In the genomic region with DNA sequence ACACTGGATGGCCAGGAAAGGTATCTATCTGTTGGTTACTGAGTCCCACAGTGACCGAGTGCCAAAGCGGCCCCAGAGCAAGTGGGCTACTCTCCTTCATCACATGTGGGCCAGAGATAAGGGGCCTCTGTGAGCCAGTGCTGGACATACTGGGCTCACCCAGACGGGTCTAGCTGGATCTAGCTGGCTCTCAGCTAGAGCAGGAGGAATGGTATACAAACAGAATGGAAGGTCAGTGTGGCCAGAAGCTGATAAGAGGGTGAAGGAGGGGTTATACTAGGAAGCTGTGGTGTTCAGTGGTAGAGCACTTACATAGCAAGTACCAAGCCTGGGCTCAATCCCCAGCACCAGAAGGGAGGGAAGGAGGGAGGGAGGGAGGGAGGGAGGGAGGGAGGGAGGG, we compare ENCODE assay signal across 22 mouse cellular contexts.
DNase-seq lines count a peak whose midpoint lies in the region; ATAC-seq lines count a peak whose summit lies in the region.
"Had no signal": no experiment of that assay in that cellular context is flagged by ENCODE, and none has a peak within 500 bp of the region (broad histone marks: within the 10 kb centered on the region; RNA-seq: fewer than 3 reads in every experiment).

No protein-coding gene starts in this region.

- no peaks in the 10 kb centered on the region for H3K27me3 ChIP-seq in heart, embryonic 11.5 days (ENCODE audit: control insufficient read depth, insufficient read depth, low read length)
- no peaks in the 10 kb centered on the region for H3K27me3 ChIP-seq in heart, embryonic 15.5 days
- H3K27me3 ChIP-seq in stomach, embryonic 15.5 days (replicated peaks) = no peaks in the 10 kb centered on the region
- H3K27me3 ChIP-seq: embryonic facial prominence, embryonic 15.5 days; intestine, embryonic 15.5 days; Patski had no signal

- no peaks in the 10 kb centered on the region for H3K9me3 ChIP-seq in heart, embryonic 11.5 days (replicated peaks; ENCODE audit: control insufficient read depth, low read length)
- no peaks in the 10 kb centered on the region for H3K9me3 ChIP-seq in heart, embryonic 15.5 days (replicated peaks)
- H3K9me3 ChIP-seq in stomach, embryonic 15.5 days = no peaks in the 10 kb centered on the region
- H3K9me3 ChIP-seq: embryonic facial prominence, embryonic 15.5 days; forebrain, embryonic 10.5 days; hindbrain, embryonic 10.5 days; intestine, embryonic 15.5 days had no signal

- no peak for ATAC-seq in heart, embryonic 11.5 days (replicated peaks; ENCODE audit: insufficient number of reproducible peaks, low FRiP score, low TSS enrichment)
- ATAC-seq in heart, embryonic 15.5 days (replicated peaks; ENCODE audit: insufficient number of reproducible peaks, insufficient read depth, low FRiP score, low read depth) = no peak
- ATAC-seq in stomach, embryonic 15.5 days (ENCODE audit: insufficient read depth, low FRiP score, low read depth) = peak; percentile 59
- ATAC-seq: activated CD4-positive, CD25-positive, alpha-beta regulatory T cell, adult 4 months; forebrain, embryonic 14.5 days; intestine, embryonic 15.5 days; Patski had no signal

- WGBS in heart, embryonic 11.5 days (ENCODE audit: insufficient replicate concordance) = 41% methylated on average over 3 of the region's 3 CpGs
- 46% methylated on average over 3 of the region's 3 CpGs for WGBS in heart, embryonic 15.5 days
- 60% methylated on average over 3 of the region's 3 CpGs for WGBS in stomach, embryonic 15.5 days

- H3K4me3 ChIP-seq in heart, embryonic 11.5 days (ENCODE audit: low read depth, low read length) = no peak overlapping the region
- no peak overlapping the region for H3K4me3 ChIP-seq in heart, embryonic 15.5 days
- no peak overlapping the region for H3K4me3 ChIP-seq in stomach, embryonic 15.5 days (replicated peaks)
- H3K4me3 ChIP-seq: embryonic facial prominence, embryonic 15.5 days; erythroblast, embryonic 14.5 days; forebrain, embryonic 10.5 days; gastrocnemius, adult 2 months; hindbrain, embryonic 10.5 days; intestine, embryonic 15.5 days had no signal

- H3K4me1 ChIP-seq in heart, embryonic 11.5 days (ENCODE audit: control insufficient read depth, insufficient read depth, low read length) = peaks cover 29% of the 10 kb centered on the region
- H3K4me1 ChIP-seq in heart, embryonic 15.5 days (replicated peaks) = peaks cover 37% of the 10 kb centered on the region
- no peaks in the 10 kb centered on the region for H3K4me1 ChIP-seq in stomach, embryonic 15.5 days
- H3K4me1 ChIP-seq: forebrain, embryonic 10.5 days; hindbrain, embryonic 10.5 days; intestine, embryonic 15.5 days had no signal

- H3K9ac ChIP-seq in heart, embryonic 11.5 days (ENCODE audit: low read depth, low read length) = no peak overlapping the region
- no peak overlapping the region; the same call in 1 of the 2 replicates for H3K9ac ChIP-seq in heart, embryonic 15.5 days
- no peak overlapping the region for H3K9ac ChIP-seq in stomach, embryonic 15.5 days
- H3K9ac ChIP-seq: embryonic facial prominence, embryonic 15.5 days; hindbrain, embryonic 14.5 days; intestine, embryonic 15.5 days had no signal

- no peak overlapping the region for H3K4me2 ChIP-seq in heart, embryonic 11.5 days
- no peak overlapping the region for H3K4me2 ChIP-seq in heart, embryonic 15.5 days
- no peak overlapping the region for H3K4me2 ChIP-seq in stomach, embryonic 15.5 days
- H3K4me2 ChIP-seq: embryonic facial prominence, embryonic 15.5 days; hindbrain, embryonic 14.5 days; intestine, embryonic 15.5 days had no signal

- peak overlapping the region; percentile 36; the same call in 1 of the 2 replicates for H3K27ac ChIP-seq in heart, embryonic 11.5 days (ENCODE audit: low read depth, low read length)
- H3K27ac ChIP-seq in heart, embryonic 15.5 days = peak overlapping the region; percentile 58
- no peak overlapping the region for H3K27ac ChIP-seq in stomach, embryonic 15.5 days
- H3K27ac ChIP-seq: embryonic facial prominence, embryonic 15.5 days; forebrain, embryonic 10.5 days; gastrocnemius, adult 2 months; hindbrain, embryonic 10.5 days; hindbrain, embryonic 14.5 days; intestine, embryonic 15.5 days had no signal

- no peak for DNase-seq in heart, adult 9 months (ENCODE audit: low spot score in 2 of 2)
- no peak for DNase-seq in heart, postnatal 4 days
- peak; percentile 40 for DNase-seq in yolk sac, embryonic 10.5 days (ENCODE audit: low spot score)
- DNase-seq: adrenal gland, postnatal 14 days; cerebellum, adult 11-12 months; cerebellum, adult 9-10 months; cerebellum, postnatal 36 days; gastrocnemius, adult 2 months; gastrocnemius, postnatal 25 days; kidney, adult 18-20 months had no signal

- no peaks in the 10 kb centered on the region for H3K36me3 ChIP-seq in heart, embryonic 11.5 days (ENCODE audit: control insufficient read depth, insufficient read depth, low read length)
- H3K36me3 ChIP-seq in heart, embryonic 15.5 days = no peaks in the 10 kb centered on the region
- H3K36me3 ChIP-seq in stomach, embryonic 15.5 days = no peaks in the 10 kb centered on the region
- H3K36me3 ChIP-seq: embryonic facial prominence, embryonic 15.5 days; forebrain, embryonic 10.5 days; hindbrain, embryonic 10.5 days; intestine, embryonic 15.5 days had no signal
